Mouse (Mus musculus) limb, embryonic 11.5 days (tissue): ENCODE data around the gene Il6ra. TPM values are rescaled to one million over a fixed set of nuclear protein-coding genes. Genes with fewer than 3 reads are reported as not detected.

Experiments
- ATAC-seq: fragments of 200-750 bp; cut with Nextera tagmentation; 2 replicates; pipeline ENCODE4 v1.8.0; 2017; ENCODE audit warnings: low read depth; ENCODE audit not compliant: insufficient number of reproducible peaks, low FRiP score, low TSS enrichment
- DNase-seq: peaks from one replicate; pipeline ENCODE4 v3.0.0-alpha.2; 2015; ENCODE audit warnings: low spot score
- H3K27ac ChIP-seq: fragments of 300-500 bp; sonication (generic); replicated peaks from 2 replicates; pipeline ENCODE4 v1.5.1; 2014; ENCODE audit warnings: low read depth, mild to moderate bottlenecking, low read length
- H3K27me3 ChIP-seq: fragments of 300-500 bp; sonication (generic); 2 replicates; pipeline ENCODE4 v1.6.1; 2014; ENCODE audit warnings: mild to moderate bottlenecking, low read length, mixed read lengths; ENCODE audit not compliant: control insufficient read depth, insufficient read depth
- H3K36me3 ChIP-seq: fragments of 300-500 bp; sonication (generic); 2 replicates; pipeline ENCODE4 v1.6.1; 2014; ENCODE audit warnings: mild to moderate bottlenecking, low read length, moderate library complexity, mixed read lengths; ENCODE audit not compliant: control insufficient read depth, insufficient read depth
- H3K4me1 ChIP-seq: fragments of 300-500 bp; sonication (generic); 2 replicates; pipeline ENCODE4 v1.6.1; 2014; ENCODE audit warnings: low read length, mixed read lengths; ENCODE audit not compliant: control insufficient read depth, insufficient read depth
- H3K4me2 ChIP-seq: fragments of 300-500 bp; sonication (generic); 2 replicates; pipeline ENCODE4 v1.6.1; 2014; ENCODE audit warnings: low read depth, mild to moderate bottlenecking, moderate library complexity; ENCODE audit not compliant: severe bottlenecking
- H3K4me3 ChIP-seq: fragments of 300-500 bp; sonication (generic); 2 replicates; pipeline ENCODE4 v1.5.1; 2014; ENCODE audit warnings: low read depth, low read length
- H3K9ac ChIP-seq: fragments of 300-500 bp; sonication (generic); 2 replicates; pipeline ENCODE4 v1.6.1; 2014; ENCODE audit warnings: mild to moderate bottlenecking, low read length
- H3K9me3 ChIP-seq: fragments of 300-500 bp; sonication (generic); 2 replicates; pipeline ENCODE4 v1.6.1; 2016; ENCODE audit warnings: low read length; ENCODE audit not compliant: control insufficient read depth
- WGBS: fragments of 180-500 bp; shearing (Covaris S2); extraction: QIAGEN DNeasy Blood & Tissue Kit; methylation state at CpG from one replicate; pipeline ENCODE4 v1.1.7; 2014; 5-methylcytosine and 5-hydroxymethylcytosine counted together
- polyA plus RNA-seq: library from polyadenylated mRNA; unstranded; fragments of >200 nt; fragmentation: Nextera tagmentation; extraction: Ambion mirVana; gene quantifications from 2 replicates; pipeline ENCODE4 v1.2.1, GENCODE M21; 2014

The Il6ra gene
- polyA plus RNA-seq: 0.13 and 0.40 TPM in 2 replicates

GRCm38 (mm10) chr3:89912543-89913391 is at the start of gene Il6ra:
TSS of gene Il6ra (minus strand) at chr3:89913196.
- H3K27me3 ChIP-seq: peaks cover 23% of the 10 kb centered on the region
- H3K36me3 ChIP-seq: no peaks in the 10 kb centered on the region
- H3K4me2 ChIP-seq: peak within 1 kb of the TSS; percentile 96
- H3K9ac ChIP-seq: peak within 1 kb of the TSS; percentile 50
- peak; percentile 60; the same call in 1 of the 2 replicates for ATAC-seq
- H3K27ac ChIP-seq: no peak within 1 kb of the TSS
- WGBS: 1% methylated on average over 75 of the region's 75 CpGs
- peaks cover 10% of the 10 kb centered on the region; the same call in 1 of the 2 replicates for H3K4me1 ChIP-seq
- DNase-seq: peak; percentile 73
- peak within 1 kb of the TSS; percentile 45 for H3K4me3 ChIP-seq
- H3K9me3 ChIP-seq: no peaks in the 10 kb centered on the region

GRCm38 (mm10) chr3:89962059-89962750 is 49.2 kb upstream of the Il6ra start:
- Histone ChIP-seq H3K36me3 (peaks cover 5% of the 10 kb centered on the region; the same call in 1 of the 2 replicates), H3K27ac (peak overlapping the region; percentile 72), H3K9me3 (no peaks in the 10 kb centered on the region), H3K4me3 (peak overlapping the region; percentile 85), H3K4me1 (peaks cover 30% of the 10 kb centered on the region), H3K4me2 (peak overlapping the region; percentile 97), H3K9ac (peak overlapping the region; percentile 85), H3K27me3 (no peaks in the 10 kb centered on the region)
- WGBS: 4% methylated on average over 14 of the region's 14 CpGs
- ATAC-seq (no peak), DNase-seq (peak; percentile 43)

GRCm38 (mm10) chr3:89961436-89961835 is 48.4 kb upstream of the Il6ra start:
- peaks cover 8% of the 10 kb centered on the region; the same call in 1 of the 2 replicates for H3K36me3 ChIP-seq
- ATAC-seq (no peak), DNase-seq (no peak)
- peaks cover 30% of the 10 kb centered on the region for H3K4me1 ChIP-seq
- H3K27ac ChIP-seq: no peak overlapping the region
- WGBS: 59% methylated on average over 4 of the region's 4 CpGs
- no peak overlapping the region for H3K9ac ChIP-seq
- H3K9me3 ChIP-seq: no peaks in the 10 kb centered on the region
- H3K4me2 ChIP-seq: peak overlapping the region; percentile 97
- peak overlapping the region; percentile 85; the same call in 1 of the 2 replicates for H3K4me3 ChIP-seq
- no peaks in the 10 kb centered on the region for H3K27me3 ChIP-seq

GRCm38 (mm10) chr3:89960469-89960868 is 47.5 kb upstream of the Il6ra start:
- ATAC-seq: peak; percentile 91
- Histone ChIP-seq H3K4me3 (peak overlapping the region; percentile 85), H3K4me1 (peaks cover 30% of the 10 kb centered on the region), H3K9ac (peak overlapping the region; percentile 63), H3K36me3 (peaks cover 15% of the 10 kb centered on the region; the same call in 1 of the 2 replicates), H3K4me2 (peak overlapping the region; percentile 97), H3K9me3 (no peaks in the 10 kb centered on the region), H3K27ac (no peak overlapping the region), H3K27me3 (no peaks in the 10 kb centered on the region)
- WGBS: 0% methylated on average over 30 of the region's 30 CpGs
- peak; percentile 92 for DNase-seq

- Histone ChIP-seq H3K4me1 (peaks cover 26% of the 10 kb centered on the region), H3K27me3 (no peaks in the 10 kb centered on the region), H3K9ac (no peak overlapping the region), H3K36me3 (peaks cover 15% of the 10 kb centered on the region; the same call in 1 of the 2 replicates), H3K4me3 (no peak overlapping the region), H3K4me2 (no peak overlapping the region), H3K9me3 (no peaks in the 10 kb centered on the region), H3K27ac (no peak overlapping the region)
- DNase-seq (no peak), ATAC-seq (no peak)
- 86% methylated on average over 4 of the region's 4 CpGs for WGBS
Observed at GRCm38 (mm10) chr3:89959435-89959834, 46.4 kb upstream of the Il6ra start.

- ATAC-seq (no peak), DNase-seq (no peak)
- no peak overlapping the region for H3K4me2 ChIP-seq
- no peak overlapping the region for H3K27ac ChIP-seq
- no peak overlapping the region for H3K9ac ChIP-seq
- H3K27me3 ChIP-seq: no peaks in the 10 kb centered on the region
- H3K4me3 ChIP-seq: no peak overlapping the region
- 94% methylated on average over 9 of the region's 9 CpGs for WGBS
- peaks cover 20% of the 10 kb centered on the region; the same call in 1 of the 2 replicates for H3K36me3 ChIP-seq
- H3K4me1 ChIP-seq: peaks cover 25% of the 10 kb centered on the region
- H3K9me3 ChIP-seq: no peaks in the 10 kb centered on the region
Observed at GRCm38 (mm10) chr3:89957880-89958279, 44.9 kb upstream of the Il6ra start.

- Histone ChIP-seq H3K4me2 (no peak overlapping the region), H3K27me3 (no peaks in the 10 kb centered on the region), H3K9me3 (no peaks in the 10 kb centered on the region), H3K9ac (no peak overlapping the region), H3K4me3 (no peak overlapping the region), H3K4me1 (peaks cover 15% of the 10 kb centered on the region), H3K36me3 (peaks cover 26% of the 10 kb centered on the region; the same call in 1 of the 2 replicates), H3K27ac (no peak overlapping the region)
- no peak for ATAC-seq
- no peak for DNase-seq
- WGBS: 93% methylated on average over 7 of the region's 7 CpGs
Observed at GRCm38 (mm10) chr3:89956177-89956971, 43.4 kb upstream of the Il6ra start.

GRCm38 (mm10) chr3:89953420-89953819 is 40.4 kb upstream of the Il6ra start:
- Histone ChIP-seq H3K9me3 (no peaks in the 10 kb centered on the region), H3K4me1 (no peaks in the 10 kb centered on the region), H3K4me2 (no peak overlapping the region), H3K9ac (no peak overlapping the region), H3K4me3 (no peak overlapping the region), H3K36me3 (peaks cover 41% of the 10 kb centered on the region), H3K27me3 (no peaks in the 10 kb centered on the region), H3K27ac (no peak overlapping the region)
- 3% methylated on average over 4 of the region's 4 CpGs for WGBS
- ATAC-seq: no peak
- peak; percentile 87 for DNase-seq
